Mouse (Mus musculus) bone marrow macrophage, adult 2 months (primary cell): ENCODE measurements around the gene Itih2. TPM values are rescaled to one million over a fixed set of nuclear protein-coding genes. Genes with fewer than 3 reads are reported as not detected.
A peak's percentile ranks its signal among the peaks of the same experiment; 100 is the strongest.

Experiments
- H3K27ac ChIP-seq: 2 replicates; pipeline ENCODE4 v1.5.1; 2012; ENCODE audit warnings: low read depth, low read length; ENCODE audit not compliant: insufficient read depth
- H3K4me1 ChIP-seq: 2 replicates; pipeline ENCODE4 v1.6.1; 2012; ENCODE audit warnings: low read length; ENCODE audit not compliant: control insufficient read depth, insufficient read depth
- H3K4me3 ChIP-seq: 2 replicates; pipeline ENCODE4 v1.5.1; 2012; ENCODE audit warnings: mild to moderate bottlenecking, low read length, moderate library complexity; ENCODE audit not compliant: insufficient read depth
- CTCF ChIP-seq: IDR thresholded peaks from 2 replicates; pipeline ENCODE4 v1.5.1; 2012; ENCODE audit warnings: low read depth, mild to moderate bottlenecking, low read length, moderate library complexity
- POLR2A ChIP-seq: IDR thresholded peaks from 2 replicates; pipeline ENCODE4 v1.6.1; 2012; ENCODE audit warnings: mild to moderate bottlenecking, low read depth, low read length, borderline replicate concordance
- polyA plus RNA-seq: library from polyadenylated mRNA; stranded (reverse); fragments of >200 nt; gene quantifications from 2 replicates; pipeline ENCODE4 v1.2.4, GENCODE M21; 2012; ENCODE audit not compliant: missing spikeins, insufficient read depth, insufficient read length

The Itih2 gene
- polyA plus RNA-seq, 1 experiment, result not detected

- no peak for TF ChIP-seq CTCF
- TF ChIP-seq POLR2A, result no peak
- H3K27ac ChIP-seq, result no peak overlapping the region
Observed at GRCm38 (mm10) chr2:10081453-10082080, 49.6 kb downstream of the Itih2 start.

GRCm38 (mm10) chr2:10080310-10081010 lies 50.7 kb downstream of the Itih2 start, which contains the start of the genes Atp5c1 and Kin:
Atp5c1 (minus strand) TSS chr2:10080510.
Kin (plus strand) TSS chr2:10080593.
- Histone ChIP-seq H3K27ac (peak within 1 kb of the TSS; percentile 79), H3K4me3 (peak within 1 kb of the TSS; percentile 91), H3K4me1 (peaks cover 28% of the 10 kb centered on the region)
- TF ChIP-seq CTCF (no peak), POLR2A (peak; percentile 55; the same call in 1 of the 2 replicates)

More at GRCm38 (mm10) chr2:10081453-10082080, 49.6 kb downstream of the Itih2 start:
- Histone ChIP-seq H3K4me1 (peaks cover 28% of the 10 kb centered on the region), H3K4me3 (peak overlapping the region; percentile 21)

- TF ChIP-seq CTCF, result no peak
- no peak for TF ChIP-seq POLR2A
- Histone ChIP-seq H3K4me3 (peak overlapping the region; percentile 91), H3K4me1 (peaks cover 28% of the 10 kb centered on the region)
Observed at GRCm38 (mm10) chr2:10079745-10080309, 51.4 kb downstream of the Itih2 start.

GRCm38 (mm10) chr2:10076675-10077074 lies 54.5 kb downstream of the Itih2 start:
- Histone ChIP-seq H3K27ac (no peak overlapping the region), H3K4me1 (peaks cover 26% of the 10 kb centered on the region), H3K4me3 (no peak overlapping the region)
- no peak for TF ChIP-seq POLR2A
- TF ChIP-seq CTCF, result no peak

More at GRCm38 (mm10) chr2:10079745-10080309, 51.4 kb downstream of the Itih2 start:
- peak overlapping the region; percentile 79 for H3K27ac ChIP-seq

- H3K27ac ChIP-seq, result no peak overlapping the region
- H3K4me3 ChIP-seq, result no peak overlapping the region
- TF ChIP-seq POLR2A (no peak), CTCF (no peak)
- H3K4me1 ChIP-seq, result peaks cover 22% of the 10 kb centered on the region
Observed at GRCm38 (mm10) chr2:10074470-10074869, 56.7 kb downstream of the Itih2 start.

- TF ChIP-seq CTCF (no peak), POLR2A (no peak)
- Histone ChIP-seq H3K27ac (no peak overlapping the region), H3K4me3 (no peak overlapping the region), H3K4me1 (peaks cover 6% of the 10 kb centered on the region; the same call in 1 of the 2 replicates)
Observed at GRCm38 (mm10) chr2:10071751-10072150, 59.4 kb downstream of the Itih2 start.

- Histone ChIP-seq H3K4me1 (no peaks in the 10 kb centered on the region), H3K27ac (no peak overlapping the region)
- TF ChIP-seq POLR2A (no peak), CTCF (no peak)
Observed at GRCm38 (mm10) chr2:10058836-10059235, 72.4 kb downstream of the Itih2 start.

GRCm38 (mm10) chr2:10051996-10052395 lies 79.2 kb downstream of the Itih2 start:
- Histone ChIP-seq H3K4me1 (peaks cover 11% of the 10 kb centered on the region), H3K4me3 (no peak overlapping the region), H3K27ac (no peak overlapping the region)
- TF ChIP-seq POLR2A, result no peak
- no peak for TF ChIP-seq CTCF

More at GRCm38 (mm10) chr2:10058836-10059235, 72.4 kb downstream of the Itih2 start:
- no peak overlapping the region for H3K4me3 ChIP-seq

GRCm38 (mm10) chr2:10050878-10051277 lies 80.3 kb downstream of the Itih2 start:
- TF ChIP-seq POLR2A (no peak), CTCF (no peak)
- H3K27ac ChIP-seq, result no peak overlapping the region
- peaks cover 11% of the 10 kb centered on the region for H3K4me1 ChIP-seq
- H3K4me3 ChIP-seq, result no peak overlapping the region

- Histone ChIP-seq H3K27ac (no peak overlapping the region), H3K4me3 (peak overlapping the region; percentile 95), H3K4me1 (peaks cover 11% of the 10 kb centered on the region)
- TF ChIP-seq CTCF (no peak), POLR2A (no peak)
Observed at GRCm38 (mm10) chr2:10049456-10049855, 81.7 kb downstream of the Itih2 start.
